Comparison of ENCODE assay signal across 8 mouse cellular contexts in the genomic region with DNA sequence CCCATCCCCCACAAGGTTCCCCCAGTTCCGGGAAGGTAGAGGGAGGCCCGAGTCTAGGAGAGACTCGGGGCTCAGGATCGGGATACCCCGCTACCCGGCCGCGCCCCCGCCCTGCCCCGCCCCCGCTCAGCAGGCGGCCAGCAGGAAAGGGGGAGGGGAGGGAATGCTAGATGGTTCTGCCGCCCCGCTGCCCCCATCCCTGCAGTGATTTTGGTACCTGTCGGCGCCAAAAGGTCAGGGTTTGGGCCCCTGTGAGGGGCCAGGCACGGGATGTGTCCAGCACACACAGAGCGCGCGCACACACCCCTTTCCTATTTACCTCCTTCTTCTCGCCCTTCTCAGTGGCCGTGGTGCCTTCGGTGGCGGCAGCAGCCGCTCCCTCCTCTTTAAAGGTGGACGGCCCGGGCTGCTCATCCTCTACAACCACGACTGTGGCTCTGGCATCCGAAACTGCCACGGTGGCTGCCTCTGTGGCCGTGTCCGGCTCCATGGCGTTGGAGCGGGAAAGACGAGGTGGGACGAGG. TPM values are rescaled to one million over a fixed set of nuclear protein-coding genes. Genes with fewer than 3 reads are reported as not detected.
DNase-seq lines count a peak whose midpoint lies in the region; ATAC-seq lines count a peak whose summit lies in the region.

No protein-coding gene starts in this region.

- H3K27me3 ChIP-seq in heart, embryonic 11.5 days (ENCODE audit: control insufficient read depth, insufficient read depth, low read length): no peaks in the 10 kb centered on the region
- H3K27me3 ChIP-seq in midbrain, embryonic 15.5 days (replicated peaks): no peaks in the 10 kb centered on the region

- H3K9ac ChIP-seq in heart, embryonic 11.5 days (ENCODE audit: low read depth, low read length): peak overlapping the region; percentile 80
- H3K9ac ChIP-seq in midbrain, embryonic 15.5 days: peak overlapping the region; percentile 77

- H3K36me3 ChIP-seq in heart, embryonic 11.5 days (ENCODE audit: control insufficient read depth, insufficient read depth, low read length): no peaks in the 10 kb centered on the region
- H3K36me3 ChIP-seq in midbrain, embryonic 15.5 days (replicated peaks): no peaks in the 10 kb centered on the region

- peak overlapping the region; percentile 62 for H3K4me3 ChIP-seq in heart, embryonic 11.5 days (ENCODE audit: low read depth, low read length)
- peak overlapping the region; percentile 66 for H3K4me3 ChIP-seq in midbrain, embryonic 15.5 days

- peak overlapping the region; percentile 65 for H3K4me2 ChIP-seq in heart, embryonic 11.5 days
- peak overlapping the region; percentile 53 for H3K4me2 ChIP-seq in midbrain, embryonic 15.5 days

- ATAC-seq in heart, embryonic 11.5 days (replicated peaks; ENCODE audit: insufficient number of reproducible peaks, low FRiP score, low TSS enrichment): peak; percentile 55; the same call in 1 of the 2 replicates
- ATAC-seq in midbrain, embryonic 15.5 days (replicated peaks): peak; percentile 88

- H3K27ac ChIP-seq in heart, embryonic 11.5 days (ENCODE audit: low read depth, low read length): peak overlapping the region; percentile 59
- H3K27ac ChIP-seq in midbrain, embryonic 15.5 days: peak overlapping the region; percentile 92

- H3K9me3 ChIP-seq in heart, embryonic 11.5 days (replicated peaks; ENCODE audit: control insufficient read depth, low read length): no peaks in the 10 kb centered on the region
- no peaks in the 10 kb centered on the region for H3K9me3 ChIP-seq in midbrain, embryonic 15.5 days

- 20% methylated on average over 24 of the region's 36 CpGs for WGBS in heart, embryonic 11.5 days (ENCODE audit: insufficient replicate concordance)
- 18% methylated on average over 29 of the region's 36 CpGs for WGBS in midbrain, embryonic 15.5 days

- peak; percentile 17 to 20 for DNase-seq in adrenal gland, adult 18-20 months (ENCODE audit: low spot score in 2 of 2)
- DNase-seq in adrenal gland, postnatal 4 days (ENCODE audit: low spot score in 2 of 2): no peak
- DNase-seq in thymus, postnatal 4 days: peak; percentile 4
- no peak for DNase-seq in thymus, postnatal 14 days
- DNase-seq in layer of hippocampus, postnatal 25 days (ENCODE audit: extremely low spot score in 1 of 2, low spot score in 1 of 2): peak; percentile 6 to 24
- no peak for DNase-seq in c-Kit-positive CD71-positive TER-119-positive erythroid progenitor cells, embryonic 14.5 days (ENCODE audit: low spot score)

- no peaks in the 10 kb centered on the region for H3K4me1 ChIP-seq in heart, embryonic 11.5 days (ENCODE audit: control insufficient read depth, insufficient read depth, low read length)
- no peaks in the 10 kb centered on the region for H3K4me1 ChIP-seq in midbrain, embryonic 15.5 days

RNA-seq across cellular contexts. Expression of a gene that starts 0.8 kb away (rescaled TPM):
- 10 to 100 TPM; 31.8 to 33.0 TPM for total RNA-seq in adrenal gland, adult 18-20 months (2021)
- total RNA-seq in adrenal gland, postnatal 4 days (2021): 10 to 100 TPM; 47.4 to 61.0 TPM
- polyA plus RNA-seq in heart, embryonic 11.5 days (2014; fragmentation: Nextera tagmentation; extraction: Ambion mirVana): 26.2 and 28.8 TPM in 2 replicates
- 10 to 100 TPM; 33.9 to 37.8 TPM for total RNA-seq in layer of hippocampus, postnatal 25 days (2021)
- polyA plus RNA-seq in midbrain, embryonic 15.5 days (2015; fragmentation: Nextera tagmentation; extraction: Ambion mirVana): 32.9 and 37.3 TPM in 2 replicates

RNA-seq across cellular contexts. Expression of a gene that starts 20.2 kb away (rescaled TPM):
- 10 to 100 TPM; 33.6 to 53.0 TPM for total RNA-seq in adrenal gland, adult 18-20 months (2021)
- 10 to 100 TPM; 68.0 to 74.1 TPM for total RNA-seq in adrenal gland, postnatal 4 days (2021)
- polyA plus RNA-seq in heart, embryonic 11.5 days (2014; fragmentation: Nextera tagmentation; extraction: Ambion mirVana): 14.1 and 14.3 TPM in 2 replicates
- 10 to 100 TPM; 48.6 to 52.4 TPM for total RNA-seq in layer of hippocampus, postnatal 25 days (2021)
- 34.9 and 35.8 TPM in 2 replicates for polyA plus RNA-seq in midbrain, embryonic 15.5 days (2015; fragmentation: Nextera tagmentation; extraction: Ambion mirVana)

Comparison
In these comparisons a context has a peak if more than half of its experiments do, and no peak if none do; other contexts are left out.
1. DNase-seq: peak in adrenal gland, adult 18-20 months (2 of 2), thymus, postnatal 4 days (single experiment) and layer of hippocampus, postnatal 25 days (2 of 2); none in adrenal gland, postnatal 4 days (0 of 2), thymus, postnatal 14 days (single experiment) and c-Kit-positive CD71-positive TER-119-positive erythroid progenitor cells, embryonic 14.5 days (single experiment).